Mouse (Mus musculus): ENCODE measurements around the gene Ppp3ca. TPM values are rescaled to one million over a fixed set of nuclear protein-coding genes. Genes with fewer than 3 reads are reported as not detected.

Gene Ppp3ca
- total and polyA plus RNA-seq, 3 experiments, result 63.4 to 143 (median 130) TPM

GRCm38 (mm10) chr3:136810271-136810670 lies 140.3 kb downstream of the Ppp3ca start:
- dilution Hi-C loops (cut with MboI; ENCODE audit: extremely low pct_ligation_motif_present, extremely low pct_unique_long_range_greater_than_20kb, low sequenced_read_pairs), result no loop called here
- TF ChIP-seq ZKSCAN1 (IDR thresholded peaks at IDR 0.05; ENCODE audit: borderline replicate concordance, low read depth, low read length) (no peak), RAD21 (IDR thresholded peaks at IDR 0.05; ENCODE audit: low read depth, low read length) (no peak), MXI1 (IDR thresholded peaks at IDR 0.05; ENCODE audit: low read depth, low read length) (no peak), SMC3 (IDR thresholded peaks at IDR 0.05; ENCODE audit: low read depth, low read length) (no peak), USF1 (IDR thresholded peaks at IDR 0.05; ENCODE audit: low read depth, low read length) (no peak), UBTF (IDR thresholded peaks at IDR 0.05; ENCODE audit: low read depth, low read length) (no peak), POLR2AphosphoS2 (IDR thresholded peaks at IDR 0.05; ENCODE audit: low read depth, low read length) (no peak), USF2 (conservative IDR thresholded peaks at IDR 0.05; ENCODE audit: low read depth, low read length) (no peak)

GRCm38 (mm10) chr3:136812162-136812561 lies 142.2 kb downstream of the Ppp3ca start:
- no peaks in the 10 kb centered on the region for H3K9me3 ChIP-seq (replicated peaks; ENCODE audit: low read length)
- no peak overlapping the region for H3K4me3 ChIP-seq (replicated peaks in 1 of 3; ENCODE audit: low read depth in 2 of 3, low read length in 2 of 3, poor library complexity in 1 of 3)
- H3K27me3 ChIP-seq (replicated peaks), result no peaks in the 10 kb centered on the region
- dilution Hi-C loops (cut with MboI; ENCODE audit: extremely low pct_ligation_motif_present, extremely low pct_unique_long_range_greater_than_20kb, low sequenced_read_pairs) (no loop called here), in situ Hi-C loops (cut with MboI; ENCODE audit: low pct_ligation_motif_present, low pct_unique_long_range_greater_than_20kb, low sequenced_read_pairs) (no loop called here)
- TF ChIP-seq ETS1 (conservative IDR thresholded peaks at IDR 0.05; ENCODE audit: low read depth, low read length), result no peak
- TF ChIP-seq IRF4 (IDR thresholded peaks at IDR 0.05; ENCODE audit: low read depth, low read length), result no peak
- no peak for TF ChIP-seq CHD2 (IDR thresholded peaks at IDR 0.05; ENCODE audit: low read length)
- TF ChIP-seq ZNF384 (IDR thresholded peaks at IDR 0.05; ENCODE audit: low read depth, low read length), result no peak
- H3K4me2 ChIP-seq (ENCODE audit: insufficient read depth, low read depth, poor library complexity, severe bottlenecking), result no peak overlapping the region
- H3K9ac ChIP-seq (ENCODE audit: insufficient read depth, low read depth), result no peak overlapping the region
- no peak for DNase-seq (ENCODE audit: extremely low read depth)
- H3K36me3 ChIP-seq (replicated peaks in 1 of 2; ENCODE audit: control insufficient read depth in 1 of 2, insufficient read depth in 1 of 2, low read length in 1 of 2), result peaks cover 4 to 51% of the 10 kb centered on the region in 2 experiments
- H3K27ac ChIP-seq (ENCODE audit: insufficient read depth, low read depth), result no peak overlapping the region
- peaks cover 0 to 56% of the 10 kb centered on the region in 2 experiments; a peak in 2 of 4 replicates for H3K4me1 ChIP-seq (ENCODE audit: control insufficient read depth in 1 of 2, insufficient read depth in 2 of 2)
- H3K79me2 ChIP-seq (replicated peaks; ENCODE audit: control insufficient read depth, extremely low read depth, insufficient read depth, poor library complexity, severe bottlenecking), result peaks cover 3% of the 10 kb centered on the region; the same call in 1 of the 2 replicates

More at GRCm38 (mm10) chr3:136810271-136810670, 140.3 kb downstream of the Ppp3ca start:
- in situ Hi-C loops (cut with MboI; ENCODE audit: low pct_ligation_motif_present, low pct_unique_long_range_greater_than_20kb, low sequenced_read_pairs), result no loop called here
- H3K79me2 ChIP-seq (replicated peaks; ENCODE audit: control insufficient read depth, extremely low read depth, insufficient read depth, poor library complexity, severe bottlenecking), result peaks cover 4% of the 10 kb centered on the region; the same call in 1 of the 2 replicates
- DNase-seq (ENCODE audit: extremely low read depth), result no peak
- peaks cover 0 to 48% of the 10 kb centered on the region in 2 experiments; a peak in 2 of 4 replicates for H3K4me1 ChIP-seq (ENCODE audit: control insufficient read depth in 1 of 2, insufficient read depth in 2 of 2)
- H3K4me2 ChIP-seq (ENCODE audit: insufficient read depth, low read depth, poor library complexity, severe bottlenecking), result no peak overlapping the region
- H3K27me3 ChIP-seq (replicated peaks), result no peaks in the 10 kb centered on the region
- no peak overlapping the region for H3K4me3 ChIP-seq (replicated peaks in 1 of 3; ENCODE audit: low read depth in 2 of 3, low read length in 2 of 3, poor library complexity in 1 of 3)
- H3K36me3 ChIP-seq (replicated peaks in 1 of 2; ENCODE audit: control insufficient read depth in 1 of 2, insufficient read depth in 1 of 2, low read length in 1 of 2), result peaks cover 4 to 51% of the 10 kb centered on the region in 2 experiments
- H3K9me3 ChIP-seq (replicated peaks; ENCODE audit: low read length), result no peaks in the 10 kb centered on the region
- H3K27ac ChIP-seq (ENCODE audit: insufficient read depth, low read depth), result no peak overlapping the region
- no peak overlapping the region for H3K9ac ChIP-seq (ENCODE audit: insufficient read depth, low read depth)

- no peak overlapping the region for H3K9ac ChIP-seq (ENCODE audit: insufficient read depth, low read depth)
- in situ Hi-C loops (cut with MboI; ENCODE audit: low pct_ligation_motif_present, low pct_unique_long_range_greater_than_20kb, low sequenced_read_pairs) (no loop called here), dilution Hi-C loops (cut with MboI; ENCODE audit: extremely low pct_ligation_motif_present, extremely low pct_unique_long_range_greater_than_20kb, low sequenced_read_pairs) (no loop called here)
- no peaks in the 10 kb centered on the region for H3K27me3 ChIP-seq (replicated peaks)
- no peaks in the 10 kb centered on the region for H3K9me3 ChIP-seq (replicated peaks; ENCODE audit: low read length)
- H3K4me3 ChIP-seq (replicated peaks in 1 of 3; ENCODE audit: low read depth in 2 of 3, low read length in 2 of 3, poor library complexity in 1 of 3), result no peak overlapping the region
- TF ChIP-seq ZMIZ1 (IDR thresholded peaks at IDR 0.05; ENCODE audit: low read depth, low read length) (no peak), MAZ (IDR thresholded peaks at IDR 0.05; ENCODE audit: low read depth, low read length) (no peak), JUND (conservative IDR thresholded peaks at IDR 0.05; ENCODE audit: low read depth, low read length) (no peak), MAFK (IDR thresholded peaks at IDR 0.05; ENCODE audit: insufficient replicate concordance, low read length) (no peak), ZC3H11A (IDR thresholded peaks at IDR 0.05; ENCODE audit: low read depth, low read length) (no peak), MEF2A (IDR thresholded peaks at IDR 0.05; ENCODE audit: borderline replicate concordance, low read depth, low read length) (no peak), EP300 (IDR thresholded peaks at IDR 0.05; ENCODE audit: low read length) (no peak), POLR2AphosphoS2 (IDR thresholded peaks at IDR 0.05; ENCODE audit: low read depth, low read length) (no peak), CTCF (conservative IDR thresholded peaks at IDR 0.05 in 1 of 2, IDR thresholded peaks at IDR 0.05 in 1 of 2; ENCODE audit: low read depth in 2 of 2, low read length in 2 of 2) (no peak), CHD1 (IDR thresholded peaks at IDR 0.05; ENCODE audit: low read depth, low read length) (no peak)
- peaks cover 0 to 56% of the 10 kb centered on the region in 2 experiments; a peak in 2 of 4 replicates for H3K4me1 ChIP-seq (ENCODE audit: control insufficient read depth in 1 of 2, insufficient read depth in 2 of 2)
- no peak overlapping the region for H3K4me2 ChIP-seq (ENCODE audit: insufficient read depth, low read depth, poor library complexity, severe bottlenecking)
- no peaks in the 10 kb centered on the region; the same call in 1 of the 2 replicates for H3K79me2 ChIP-seq (replicated peaks; ENCODE audit: control insufficient read depth, extremely low read depth, insufficient read depth, poor library complexity, severe bottlenecking)
- H3K36me3 ChIP-seq (replicated peaks in 1 of 2; ENCODE audit: control insufficient read depth in 1 of 2, insufficient read depth in 1 of 2, low read length in 1 of 2), result peaks cover 0 to 50% of the 10 kb centered on the region in 2 experiments
- no peak overlapping the region for H3K27ac ChIP-seq (ENCODE audit: insufficient read depth, low read depth)
- DNase-seq (ENCODE audit: extremely low read depth), result no peak
Measured at GRCm38 (mm10) chr3:136812791-136813190, 142.9 kb downstream of the Ppp3ca start.

All from CH12.LX (cell line).